Mouse (Mus musculus) MEL (cell line): Measurements from ENCODE around the gene Aak1.

ENCODE experiments used
- CTCF ChIP-seq, 3 experiments: IDR thresholded peaks in 2 of 3; conservative IDR thresholded peaks in 1 of 3; 2 replicates each; pipeline ENCODE4 v1.5.1; 2011 to 2012; ENCODE audit warnings: low read length in 3 of 3, low read depth in 2 of 3, mild to moderate bottlenecking in 2 of 3, improper control_type of control experiment in 1 of 3, inconsistent platforms in 1 of 3, mixed read lengths in 1 of 3, moderate library complexity in 1 of 3; ENCODE audit not compliant: control insufficient read depth in 1 of 3, insufficient read depth in 1 of 3, poor library complexity in 1 of 3, severe bottlenecking in 1 of 3
- HCFC1 ChIP-seq: IDR thresholded peaks from 2 replicates; pipeline ENCODE4 v1.6.1; 2012; ENCODE audit warnings: low read depth, mild to moderate bottlenecking, inconsistent platforms, low read length, improper control_type of control experiment, moderate library complexity
- MAFK ChIP-seq: IDR thresholded peaks from 2 replicates; pipeline ENCODE4 v1.6.1; 2011; ENCODE audit warnings: low read depth, mild to moderate bottlenecking, low read length, improper control_type of control experiment, borderline replicate concordance
- POLR2A ChIP-seq, 2 experiments: IDR thresholded peaks; 2 replicates each; pipeline ENCODE4 v1.6.1; 2011 to 2012; ENCODE audit warnings: low read length in 2 of 2, mild to moderate bottlenecking in 2 of 2, control low read depth in 1 of 2, improper control_type of control experiment in 1 of 2, low read depth in 1 of 2, moderate library complexity in 1 of 2; ENCODE audit not compliant: control insufficient read depth in 1 of 2, insufficient read depth in 1 of 2, poor library complexity in 1 of 2

GRCm38 (mm10) chr6:86991041-86991440, 141.7 kb downstream of the Aak1 start:
- TF ChIP-seq HCFC1 (no peak), CTCF (IDR thresholded peaks at IDR 0.05 in 2 of 3, conservative IDR thresholded peaks at IDR 0.05 in 1 of 3; ENCODE audit: control insufficient read depth in 1 of 3, insufficient read depth in 1 of 3, low read depth in 2 of 3, low read length in 3 of 3, poor library complexity in 1 of 3, severe bottlenecking in 1 of 3) (no peak), MAFK (no peak), POLR2A (IDR thresholded peaks at IDR 0.05; ENCODE audit: control insufficient read depth in 1 of 2, insufficient read depth in 1 of 2, low read depth in 1 of 2, low read length in 2 of 2, poor library complexity in 1 of 2) (no peak)
